ENCODE assay signal across 20 mouse cellular contexts in the genomic region with DNA sequence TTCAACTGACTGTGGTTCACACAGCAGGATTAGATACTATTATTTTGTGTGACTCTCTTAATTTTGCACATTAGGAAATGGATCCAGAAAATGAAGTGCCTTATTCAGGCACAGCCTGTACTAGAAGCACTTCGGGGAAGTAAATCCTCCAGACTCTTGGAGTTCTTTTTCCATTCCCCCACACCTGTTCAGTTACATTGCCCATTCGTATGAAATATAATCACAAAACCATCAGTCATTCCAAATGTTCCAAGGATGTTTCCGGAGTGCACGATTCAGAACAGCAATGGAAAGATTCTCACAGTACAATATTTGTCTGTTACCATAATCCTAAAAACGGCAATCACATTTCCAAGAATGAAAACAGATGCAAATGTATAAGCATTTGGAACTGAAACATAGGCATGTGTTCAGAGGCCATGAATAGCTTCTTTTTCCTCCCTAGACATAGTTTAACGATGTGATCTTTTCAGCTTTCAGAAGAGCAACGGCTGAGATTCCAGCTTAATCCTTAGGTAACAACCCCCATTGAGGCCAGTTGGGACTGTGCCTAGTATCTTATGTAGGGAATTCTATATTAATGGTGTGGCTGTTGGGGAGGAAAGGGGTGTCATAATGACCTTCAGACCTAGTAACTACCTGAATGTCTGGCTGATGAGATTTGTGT. TPM values are rescaled to one million over a fixed set of nuclear protein-coding genes. Genes with fewer than 3 reads are reported as not detected.
"Had no signal": no experiment of that assay in that cellular context is flagged by ENCODE, and none has a peak within 500 bp of the region (broad histone marks: within the 10 kb centered on the region; RNA-seq: fewer than 3 reads in every experiment).

No protein-coding gene starts in this region.

- H3K4me2 ChIP-seq: kidney, embryonic 15.5 days; liver, embryonic 11.5 days; lung, embryonic 14.5 days; midbrain, embryonic 12.5 days; midbrain, embryonic 15.5 days; neural tube, embryonic 12.5 days; neural tube, embryonic 15.5 days had no signal

- H3K36me3 ChIP-seq: kidney, embryonic 15.5 days; midbrain, embryonic 12.5 days; midbrain, embryonic 15.5 days; neural tube, embryonic 12.5 days; neural tube, embryonic 15.5 days had no signal

- H3K4me3 ChIP-seq: kidney, embryonic 15.5 days; midbrain, embryonic 12.5 days; midbrain, embryonic 15.5 days; neural tube, embryonic 12.5 days; neural tube, embryonic 15.5 days had no signal

- H3K9me3 ChIP-seq: kidney, embryonic 15.5 days; midbrain, embryonic 12.5 days; midbrain, embryonic 15.5 days; neural tube, embryonic 12.5 days; neural tube, embryonic 15.5 days had no signal

- H3K27ac ChIP-seq: kidney, embryonic 15.5 days; liver, embryonic 14.5 days; macrophage; midbrain, embryonic 12.5 days; midbrain, embryonic 15.5 days; neural tube, embryonic 12.5 days; neural tube, embryonic 15.5 days had no signal

- ATAC-seq: liver, postnatal 0 days; lung, postnatal 0 days; midbrain, embryonic 15.5 days had no signal

- H3K9ac ChIP-seq: kidney, embryonic 15.5 days; liver, embryonic 14.5 days; liver, postnatal 0 days; lung, embryonic 14.5 days; midbrain, embryonic 12.5 days; midbrain, embryonic 15.5 days; neural tube, embryonic 12.5 days; neural tube, embryonic 15.5 days had no signal

- DNase-seq: kidney, adult 11 months; kidney, adult 8-10 months; kidney, postnatal 10 days; kidney, postnatal 36 days; liver, postnatal 0 days; lung, embryonic 14.5 days; right cerebral cortex, adult 18-20 months; right cerebral cortex, postnatal 14 days; thymus, adult 18-20 months; thymus, postnatal 36 days had no signal

- H3K27me3 ChIP-seq: kidney, embryonic 15.5 days; midbrain, embryonic 12.5 days; midbrain, embryonic 15.5 days; neural tube, embryonic 12.5 days; neural tube, embryonic 15.5 days had no signal

- H3K4me1 ChIP-seq: kidney, embryonic 15.5 days; midbrain, embryonic 12.5 days; midbrain, embryonic 15.5 days; neural tube, embryonic 12.5 days; neural tube, embryonic 15.5 days had no signal

RNA-seq across cellular contexts. Expression of a gene that starts 30.8 kb away (rescaled TPM):
- polyA plus RNA-seq: macrophage; small intestine, adult 2 months had no signal
